Mouse (Mus musculus): ENCODE results near the gene Camk1. TPM values are rescaled to one million over a fixed set of nuclear protein-coding genes. Genes with fewer than 3 reads are reported as not detected.

Gene Camk1
- polyA plus RNA-seq, 1 experiment from 2014 or later, result 18.2 TPM

- Histone ChIP-seq H3K4me1 (replicated peaks) (peaks cover 31% of the 10 kb centered on the region), H3K4me2 (peak overlapping the region; percentile 86), H3K9ac (peak overlapping the region; percentile 99), H3K36me3 (replicated peaks) (peaks cover 20% of the 10 kb centered on the region), H3K9me3 (replicated peaks) (no peaks in the 10 kb centered on the region), H3K27ac (replicated peaks) (peak overlapping the region; percentile 98), H3K27me3 (no peaks in the 10 kb centered on the region), H3K4me3 (replicated peaks) (peak overlapping the region; percentile 97)
- WGBS (ENCODE audit: insufficient replicate concordance), result under 1% methylated on average over 50 of the region's 50 CpGs
- peak; percentile 97 for ATAC-seq (ENCODE audit: insufficient read depth)
Observed at GRCm38 (mm10) chr6:113306322-113306985, 37.3 kb downstream of the Camk1 start.

- Histone ChIP-seq H3K36me3 (replicated peaks) (no peaks in the 10 kb centered on the region), H3K9ac (no peak overlapping the region), H3K4me3 (replicated peaks) (no peak overlapping the region), H3K27ac (replicated peaks) (no peak overlapping the region), H3K9me3 (replicated peaks) (no peaks in the 10 kb centered on the region), H3K4me2 (no peak overlapping the region), H3K27me3 (no peaks in the 10 kb centered on the region), H3K4me1 (replicated peaks) (peaks cover 8% of the 10 kb centered on the region)
- ATAC-seq (ENCODE audit: insufficient read depth), result no peak
- 20% methylated on average over 3 of the region's 3 CpGs for WGBS (ENCODE audit: insufficient replicate concordance)
Observed at GRCm38 (mm10) chr6:113302258-113302657, 41.5 kb downstream of the Camk1 start.

GRCm38 (mm10) chr6:113301350-113301749 lies 42.4 kb downstream of the Camk1 start:
- H3K4me2 ChIP-seq, result no peak overlapping the region
- H3K4me1 ChIP-seq (replicated peaks), result peaks cover 8% of the 10 kb centered on the region
- H3K36me3 ChIP-seq (replicated peaks), result no peaks in the 10 kb centered on the region
- no peaks in the 10 kb centered on the region for H3K9me3 ChIP-seq (replicated peaks)
- H3K27me3 ChIP-seq, result no peaks in the 10 kb centered on the region
- H3K27ac ChIP-seq (replicated peaks), result no peak overlapping the region
- no peak overlapping the region for H3K4me3 ChIP-seq (replicated peaks)
- no peak overlapping the region for H3K9ac ChIP-seq
- no peak for ATAC-seq (ENCODE audit: insufficient read depth)
- WGBS (ENCODE audit: insufficient replicate concordance), result 61% methylated on average over 5 of the region's 5 CpGs

- ATAC-seq (ENCODE audit: insufficient read depth), result no peak
- Histone ChIP-seq H3K4me1 (replicated peaks) (no peaks in the 10 kb centered on the region), H3K9ac (no peak overlapping the region), H3K4me3 (replicated peaks) (no peak overlapping the region), H3K27me3 (no peaks in the 10 kb centered on the region), H3K9me3 (replicated peaks) (no peaks in the 10 kb centered on the region), H3K4me2 (no peak overlapping the region), H3K36me3 (replicated peaks) (no peaks in the 10 kb centered on the region), H3K27ac (replicated peaks) (no peak overlapping the region)
- WGBS (ENCODE audit: insufficient replicate concordance), result 30% methylated on average over 4 of the region's 4 CpGs
Observed at GRCm38 (mm10) chr6:113296639-113297038, 47.1 kb downstream of the Camk1 start.

- no peaks in the 10 kb centered on the region for H3K27me3 ChIP-seq
Observed at GRCm38 (mm10) chr6:113296046-113296445, 47.7 kb downstream of the Camk1 start.

GRCm38 (mm10) chr6:113292938-113293337 lies 50.8 kb downstream of the Camk1 start:
- no peak overlapping the region for H3K4me2 ChIP-seq
- no peaks in the 10 kb centered on the region for H3K36me3 ChIP-seq (replicated peaks)
- no peaks in the 10 kb centered on the region for H3K27me3 ChIP-seq
- H3K9ac ChIP-seq, result no peak overlapping the region
- no peak overlapping the region for H3K4me3 ChIP-seq (replicated peaks)
- H3K27ac ChIP-seq (replicated peaks), result no peak overlapping the region
- 53% methylated on average over 5 of the region's 5 CpGs for WGBS (ENCODE audit: insufficient replicate concordance)
- no peaks in the 10 kb centered on the region for H3K4me1 ChIP-seq (replicated peaks)
- ATAC-seq (ENCODE audit: insufficient read depth), result no peak
- H3K9me3 ChIP-seq (replicated peaks), result no peaks in the 10 kb centered on the region

More at GRCm38 (mm10) chr6:113296046-113296445, 47.7 kb downstream of the Camk1 start:
- Histone ChIP-seq H3K9ac (no peak overlapping the region), H3K4me2 (no peak overlapping the region), H3K4me3 (replicated peaks) (no peak overlapping the region), H3K9me3 (replicated peaks) (no peaks in the 10 kb centered on the region), H3K4me1 (replicated peaks) (no peaks in the 10 kb centered on the region), H3K36me3 (replicated peaks) (no peaks in the 10 kb centered on the region), H3K27ac (replicated peaks) (no peak overlapping the region)
- no peak for ATAC-seq (ENCODE audit: insufficient read depth)
- WGBS (ENCODE audit: insufficient replicate concordance), result 58% methylated on average over 2 of the region's 2 CpGs

- Histone ChIP-seq H3K27me3 (no peaks in the 10 kb centered on the region), H3K9me3 (replicated peaks) (no peaks in the 10 kb centered on the region), H3K4me1 (replicated peaks) (no peaks in the 10 kb centered on the region), H3K9ac (no peak overlapping the region), H3K36me3 (replicated peaks) (no peaks in the 10 kb centered on the region), H3K4me3 (replicated peaks) (no peak overlapping the region), H3K27ac (replicated peaks) (no peak overlapping the region), H3K4me2 (no peak overlapping the region)
- 54% methylated on average over 6 of the region's 6 CpGs for WGBS (ENCODE audit: insufficient replicate concordance)
- no peak for ATAC-seq (ENCODE audit: insufficient read depth)
Observed at GRCm38 (mm10) chr6:113290346-113290745, 53.4 kb downstream of the Camk1 start.

- Histone ChIP-seq H3K9me3 (replicated peaks) (no peaks in the 10 kb centered on the region), H3K4me1 (replicated peaks) (no peaks in the 10 kb centered on the region), H3K36me3 (replicated peaks) (no peaks in the 10 kb centered on the region), H3K27me3 (peaks cover 10% of the 10 kb centered on the region), H3K27ac (replicated peaks) (no peak overlapping the region), H3K4me3 (replicated peaks) (no peak overlapping the region), H3K4me2 (no peak overlapping the region), H3K9ac (no peak overlapping the region)
- 89% methylated on average over 15 of the region's 15 CpGs for WGBS (ENCODE audit: insufficient replicate concordance)
- no peak for ATAC-seq (ENCODE audit: insufficient read depth)
Observed at GRCm38 (mm10) chr6:113289346-113289745, 54.4 kb downstream of the Camk1 start.

GRCm38 (mm10) chr6:113287236-113287635 lies 56.5 kb downstream of the Camk1 start:
- no peaks in the 10 kb centered on the region for H3K4me1 ChIP-seq (replicated peaks)
- 43% methylated on average over 4 of the region's 4 CpGs for WGBS (ENCODE audit: insufficient replicate concordance)

GRCm38 (mm10) chr6:113286316-113286715 lies 57.5 kb downstream of the Camk1 start:
- no peak overlapping the region for H3K4me3 ChIP-seq (replicated peaks)
- 25% methylated on average over 1 of the region's 1 CpGs for WGBS (ENCODE audit: insufficient replicate concordance)
- ATAC-seq (ENCODE audit: insufficient read depth), result no peak

More at GRCm38 (mm10) chr6:113287236-113287635, 56.5 kb downstream of the Camk1 start:
- H3K27ac ChIP-seq (replicated peaks), result no peak overlapping the region
- H3K9me3 ChIP-seq (replicated peaks), result no peaks in the 10 kb centered on the region
- H3K36me3 ChIP-seq (replicated peaks), result no peaks in the 10 kb centered on the region
- H3K27me3 ChIP-seq, result peaks cover 31% of the 10 kb centered on the region
- no peak overlapping the region for H3K4me3 ChIP-seq (replicated peaks)
- ATAC-seq (ENCODE audit: insufficient read depth), result no peak
- no peak overlapping the region for H3K9ac ChIP-seq
- no peak overlapping the region for H3K4me2 ChIP-seq

GRCm38 (mm10) chr6:113284931-113285330 lies 58.9 kb downstream of the Camk1 start:
- no peak for ATAC-seq (ENCODE audit: insufficient read depth)
- Histone ChIP-seq H3K27ac (replicated peaks) (no peak overlapping the region), H3K9me3 (replicated peaks) (no peaks in the 10 kb centered on the region), H3K27me3 (peaks cover 41% of the 10 kb centered on the region), H3K9ac (no peak overlapping the region), H3K4me2 (no peak overlapping the region), H3K4me3 (replicated peaks) (no peak overlapping the region), H3K4me1 (replicated peaks) (no peaks in the 10 kb centered on the region), H3K36me3 (replicated peaks) (no peaks in the 10 kb centered on the region)
- 49% methylated on average over 3 of the region's 3 CpGs for WGBS (ENCODE audit: insufficient replicate concordance)

More at GRCm38 (mm10) chr6:113286316-113286715, 57.5 kb downstream of the Camk1 start:
- H3K9me3 ChIP-seq (replicated peaks), result no peaks in the 10 kb centered on the region
- no peak overlapping the region for H3K9ac ChIP-seq
- H3K4me1 ChIP-seq (replicated peaks), result no peaks in the 10 kb centered on the region
- H3K27ac ChIP-seq (replicated peaks), result no peak overlapping the region
- H3K27me3 ChIP-seq, result peaks cover 40% of the 10 kb centered on the region
- H3K36me3 ChIP-seq (replicated peaks), result no peaks in the 10 kb centered on the region
- no peak overlapping the region for H3K4me2 ChIP-seq

Measured in liver, embryonic 15.5 days (tissue).